Mouse (Mus musculus) right cerebral cortex, postnatal 36 days (tissue): Measurements from ENCODE around the gene Qrich2.
"Not testable (repeated sequence)": the region's sequence is repeated elsewhere in the genome, so short reads cannot be mapped to it uniquely, and the experiment has no call there.

Experiments used
- DNase-seq, 2 experiments: peaks; one replicate each; pipeline ENCODE4 v3.0.0; 2022; ENCODE audit warnings: low spot score in 2 of 2, mixed read lengths in 1 of 2

Gene Qrich2

DNA sequence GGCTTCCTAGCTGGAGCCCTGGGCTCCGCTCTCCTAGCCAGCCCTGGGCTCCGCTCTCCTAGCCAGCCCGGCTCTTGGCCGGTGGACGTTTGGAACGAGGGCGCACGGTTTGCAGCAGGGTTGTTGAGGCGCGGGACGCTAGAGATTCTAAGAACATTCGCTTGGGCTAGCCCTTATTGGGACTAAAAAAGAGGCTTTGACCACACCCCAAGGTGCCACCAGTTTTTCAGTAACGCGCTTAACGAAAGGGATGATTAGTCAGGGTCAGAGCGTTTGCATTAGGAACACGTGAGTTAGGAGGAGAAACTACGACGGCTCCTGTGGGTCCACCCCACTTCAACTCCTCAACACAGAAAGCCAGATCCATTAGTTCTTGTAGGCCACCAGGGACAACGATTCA lies at the start of gene Qrich2:
TSS of gene Qrich2 (minus strand) at position 101 of the 400 bp plus-strand sequence.
- DNase-seq, result no peak

DNA sequence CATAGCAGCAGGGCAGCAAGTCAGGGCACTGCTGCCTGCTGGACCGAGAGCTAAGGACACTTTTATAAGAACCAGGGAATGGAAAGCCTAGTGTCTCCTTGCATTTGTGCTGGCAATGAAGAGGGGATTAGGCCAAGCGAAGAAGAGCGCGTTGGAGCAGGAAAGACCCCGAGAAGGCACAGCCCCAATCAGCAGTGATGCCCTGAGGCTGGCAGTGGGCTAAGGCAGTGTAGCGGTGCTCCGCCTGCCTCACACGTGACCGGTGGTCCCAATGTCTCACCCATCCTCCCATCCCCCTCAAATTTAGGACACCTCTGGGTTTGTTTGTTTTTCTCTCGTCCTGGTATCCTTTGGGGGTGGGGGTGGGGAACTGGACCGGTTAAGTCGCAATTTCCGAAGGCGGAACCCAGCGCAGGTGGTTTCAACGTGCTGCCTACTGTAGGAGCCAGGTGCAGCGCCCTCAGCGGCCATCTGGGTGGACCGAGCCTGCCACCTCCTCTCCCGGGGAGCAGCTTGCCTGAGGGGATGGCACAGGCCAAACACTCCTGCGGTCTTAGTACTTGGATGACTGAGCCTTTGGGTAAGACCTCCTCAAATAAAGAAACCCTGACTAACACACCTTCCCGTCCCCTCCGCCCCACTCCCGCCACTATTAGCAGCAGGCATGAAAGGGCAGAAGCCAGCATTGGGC lies 49.4 kb upstream of the Qrich2 start:
- DNase-seq, result no peak

DNA sequence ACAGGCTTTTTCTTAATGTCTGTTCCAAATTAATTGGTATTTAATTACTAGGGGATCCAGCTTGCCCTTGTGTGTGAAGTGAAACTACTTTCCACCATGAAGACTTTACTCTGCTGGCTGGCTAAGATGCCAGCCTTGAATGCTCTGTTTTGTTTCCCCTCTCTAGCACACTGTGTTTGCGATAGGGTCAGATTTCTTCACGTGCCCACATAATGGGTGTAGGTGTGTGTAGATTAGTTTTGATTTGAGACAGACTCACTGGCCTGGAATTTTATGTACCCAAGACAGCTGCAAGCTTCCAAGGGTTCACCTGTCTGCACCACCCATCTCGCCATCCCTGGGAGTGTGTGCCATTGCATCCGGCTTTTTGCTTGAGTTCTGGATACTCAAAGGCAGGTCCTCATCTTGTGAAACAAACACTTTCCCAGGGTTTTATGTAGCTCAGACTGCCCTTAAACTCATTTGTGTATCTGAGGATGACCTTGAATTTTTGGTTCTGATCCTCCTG lies 47.5 kb upstream of the Qrich2 start:
- no peak for DNase-seq

DNA sequence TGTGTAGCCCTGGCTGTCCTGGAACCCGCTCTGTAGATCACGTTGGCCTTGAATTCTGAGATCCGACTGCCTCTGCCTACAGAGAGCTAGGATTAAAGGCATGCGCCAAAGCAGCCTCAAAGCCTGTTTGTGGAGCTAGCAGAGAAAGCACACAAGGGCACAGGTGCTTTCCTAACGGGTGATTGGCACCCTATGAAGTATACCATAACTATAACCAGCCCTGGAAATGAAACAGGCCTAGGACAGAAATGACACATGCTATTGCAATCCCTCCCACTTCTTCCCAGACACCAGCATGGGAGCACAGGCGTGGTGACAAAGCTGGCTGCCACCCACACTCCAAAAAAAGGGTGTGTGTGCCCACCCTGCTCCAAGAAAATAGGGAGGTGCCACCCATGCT lies 46.9 kb upstream of the Qrich2 start:
- no peak for DNase-seq

DNA sequence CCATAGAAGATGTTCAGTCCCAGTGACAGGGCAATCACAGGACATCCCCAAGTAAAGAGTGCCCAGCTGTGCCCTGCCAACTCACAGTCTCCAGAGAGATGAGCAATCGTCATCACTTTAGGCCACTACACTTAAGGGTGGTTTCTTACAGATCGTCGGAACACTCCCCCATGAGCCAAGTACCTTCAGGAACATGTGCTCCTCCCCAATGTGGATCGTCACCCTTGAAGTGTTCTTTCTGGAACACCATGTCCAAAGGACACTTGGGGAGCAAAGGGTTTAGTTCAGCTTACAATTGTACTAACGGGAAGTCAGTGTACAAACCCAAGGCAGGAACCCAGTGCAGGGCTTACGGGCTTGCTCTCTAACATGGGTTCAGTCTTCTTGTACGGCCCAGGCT lies 46.1 kb upstream of the Qrich2 start:
- no peak for DNase-seq

DNA sequence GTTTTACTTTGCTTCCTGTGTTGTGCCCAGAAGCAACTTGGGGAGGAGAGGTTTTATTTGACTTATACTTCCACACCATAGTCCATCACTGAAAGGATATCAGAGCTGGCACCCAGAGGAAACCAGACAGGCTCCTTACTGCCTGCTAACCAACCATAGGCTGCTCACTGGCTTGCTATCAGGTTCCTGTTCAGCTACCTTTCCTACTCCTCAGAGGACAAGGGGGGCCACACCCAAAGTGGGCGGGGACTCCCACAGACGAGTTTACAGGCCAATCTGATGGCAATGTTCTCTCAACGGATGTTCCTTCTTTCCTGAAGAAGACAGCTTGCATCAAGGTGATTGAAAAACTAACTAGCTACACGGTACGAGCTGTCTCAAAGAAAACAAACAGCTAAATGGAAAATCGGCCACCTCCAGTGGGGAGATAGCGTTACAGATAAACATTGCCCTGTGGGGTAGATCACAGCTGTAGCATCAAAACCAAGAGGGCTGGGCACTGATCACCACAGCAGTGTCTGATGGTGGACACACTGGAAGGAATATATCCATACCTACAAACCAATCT lies 45.3 kb upstream of the Qrich2 start:
- no peak for DNase-seq

DNA sequence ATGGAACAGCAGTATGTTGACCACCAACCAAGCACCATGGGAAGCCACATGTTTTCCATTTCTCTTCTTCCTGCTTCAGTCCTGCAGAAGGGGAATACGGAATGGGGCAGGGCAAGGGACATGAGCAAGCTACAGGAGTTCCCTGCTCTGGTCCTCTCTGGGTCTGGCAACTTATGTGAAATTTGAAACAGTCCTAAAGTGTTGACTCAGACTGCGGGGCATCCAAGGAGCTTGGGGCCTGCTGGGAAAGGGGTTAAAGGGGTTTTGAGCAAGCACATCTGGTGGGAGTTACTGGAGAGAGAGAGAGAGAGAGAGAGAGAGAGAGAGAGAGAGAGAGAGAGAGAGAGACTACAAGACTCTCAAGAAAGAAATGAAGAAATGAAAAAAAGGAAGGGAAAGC lies 42.6 kb upstream of the Qrich2 start:
- DNase-seq, result no peak

DNA sequence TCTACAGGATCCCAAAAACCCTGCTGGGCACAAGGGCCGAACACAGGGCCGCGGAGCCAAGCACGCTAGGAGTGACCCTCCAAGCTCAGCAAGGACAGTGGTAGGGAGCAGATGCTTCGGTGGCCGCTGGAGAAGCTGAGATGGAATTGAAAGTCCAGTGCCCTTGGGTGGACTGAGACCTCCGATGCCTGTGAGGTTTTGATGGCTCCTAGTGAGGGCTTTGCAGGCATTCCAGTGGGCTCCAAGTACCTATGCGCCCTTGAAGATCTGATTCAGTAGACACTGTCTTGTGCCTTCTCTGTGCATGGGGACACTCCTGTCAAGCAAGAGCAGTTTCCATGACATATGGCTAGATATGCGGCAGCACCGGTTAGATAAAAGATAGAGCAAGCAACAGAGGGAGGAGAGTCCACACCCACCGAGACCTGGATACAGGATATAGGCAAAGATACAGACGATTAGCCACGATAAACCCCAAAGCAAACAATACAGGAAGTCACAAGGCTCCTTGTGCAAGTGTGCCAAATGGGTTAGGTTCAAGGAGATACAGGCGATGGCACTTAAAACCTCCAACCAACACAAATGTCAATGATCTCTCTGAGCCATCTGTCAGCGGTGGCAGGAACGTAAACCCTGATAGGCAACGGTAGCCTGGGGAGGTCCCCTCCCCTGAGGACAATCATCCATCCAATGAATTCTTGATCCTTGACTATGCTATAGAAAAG lies 40.3 kb upstream of the Qrich2 start:
- DNase-seq, result no peak

DNA sequence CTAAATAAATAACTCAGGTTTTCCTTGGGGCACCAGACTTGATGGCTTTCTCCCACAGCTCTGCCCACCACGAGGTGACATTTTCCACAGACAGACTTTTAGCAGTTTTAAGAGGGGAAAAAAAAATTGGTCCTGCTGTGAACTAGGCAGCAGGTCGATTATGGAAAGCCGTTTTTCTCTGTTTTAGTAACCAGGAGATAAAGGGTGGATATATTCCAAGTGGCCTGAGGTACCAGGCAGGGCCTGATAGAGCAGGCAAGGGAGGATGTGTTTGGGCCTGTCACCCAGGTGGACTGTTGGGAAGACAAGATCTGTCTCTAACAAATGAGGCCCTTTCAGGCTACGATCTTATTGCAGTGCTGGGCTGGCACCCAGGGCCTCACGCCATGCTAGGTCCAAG lies 39.5 kb upstream of the Qrich2 start:
- DNase-seq, result no peak

DNA sequence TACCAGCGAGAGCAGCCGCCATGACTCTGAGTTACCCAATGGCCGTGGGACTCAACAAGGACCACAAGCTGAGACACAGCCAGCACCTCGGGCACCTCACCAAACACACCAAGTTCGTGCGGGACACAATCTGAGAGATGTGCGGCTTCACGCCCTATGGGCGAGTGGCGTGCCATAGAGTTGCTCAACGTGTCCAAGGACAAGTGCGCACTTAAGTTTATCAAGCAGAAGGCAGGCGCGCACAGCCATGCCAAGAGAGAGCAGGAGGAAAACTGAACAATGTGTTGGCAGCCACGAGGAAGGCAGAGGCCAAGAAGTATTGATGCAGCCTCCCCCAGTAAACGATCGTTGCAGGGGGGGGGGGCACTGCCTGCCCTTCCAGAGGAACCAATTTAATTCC lies 38.5 kb upstream of the Qrich2 start:
- no peak for DNase-seq

DNA sequence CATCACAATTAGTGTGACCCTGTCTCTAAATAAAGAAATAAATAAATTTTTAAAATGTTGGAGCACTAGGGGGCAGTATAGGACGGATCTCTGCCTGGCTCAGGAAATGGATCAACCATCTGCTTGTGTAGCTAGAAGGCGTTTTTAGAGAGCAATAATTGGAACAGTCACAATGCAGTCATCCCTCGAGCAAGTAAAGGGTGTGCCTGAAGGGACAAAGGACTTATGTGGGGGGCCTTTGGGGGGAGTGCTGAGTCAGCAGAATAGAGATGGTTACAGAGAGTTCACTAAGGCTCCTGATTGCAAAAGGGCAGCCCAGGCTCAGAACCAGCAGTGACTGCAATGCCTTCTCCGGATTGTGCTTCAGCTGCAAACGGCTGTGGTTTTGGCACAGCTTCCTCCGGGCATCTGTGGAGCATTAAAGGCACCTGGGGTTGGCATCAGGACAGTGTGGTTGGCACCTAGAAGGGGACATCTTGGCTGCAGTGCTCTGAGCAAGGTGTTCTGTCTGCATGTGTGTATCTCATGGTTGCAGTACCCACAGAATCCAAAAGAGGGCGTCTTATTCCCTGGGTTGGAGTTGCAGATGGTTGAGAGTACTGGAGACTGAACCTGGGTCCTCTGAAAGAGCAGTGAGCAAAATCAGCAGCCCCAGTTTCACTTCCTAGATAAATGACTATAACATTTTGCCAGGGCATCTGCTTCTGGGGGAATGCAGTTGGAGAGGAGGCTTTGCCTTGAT lies 35.1 kb upstream of the Qrich2 start:
- no peak for DNase-seq

DNA sequence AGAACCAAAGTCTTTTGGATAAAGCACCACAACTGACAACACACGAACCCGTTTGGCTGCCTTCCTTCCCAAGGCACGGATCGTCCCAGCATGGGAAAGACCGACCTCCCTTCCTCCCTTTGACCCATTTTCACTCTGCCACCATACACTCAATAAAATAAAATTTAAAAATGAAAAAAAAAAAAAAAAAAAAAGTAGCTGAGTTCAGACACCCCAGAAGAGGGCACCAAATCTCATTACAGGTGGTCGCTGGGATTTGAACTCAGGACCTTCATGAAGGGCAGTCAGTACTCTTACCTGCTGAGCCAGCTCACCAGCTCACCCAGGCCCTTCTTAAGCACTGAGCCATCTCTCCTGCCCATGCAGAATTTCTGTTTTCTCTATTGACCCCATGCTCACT lies 33.0 kb upstream of the Qrich2 start:
- no peak for DNase-seq

DNA sequence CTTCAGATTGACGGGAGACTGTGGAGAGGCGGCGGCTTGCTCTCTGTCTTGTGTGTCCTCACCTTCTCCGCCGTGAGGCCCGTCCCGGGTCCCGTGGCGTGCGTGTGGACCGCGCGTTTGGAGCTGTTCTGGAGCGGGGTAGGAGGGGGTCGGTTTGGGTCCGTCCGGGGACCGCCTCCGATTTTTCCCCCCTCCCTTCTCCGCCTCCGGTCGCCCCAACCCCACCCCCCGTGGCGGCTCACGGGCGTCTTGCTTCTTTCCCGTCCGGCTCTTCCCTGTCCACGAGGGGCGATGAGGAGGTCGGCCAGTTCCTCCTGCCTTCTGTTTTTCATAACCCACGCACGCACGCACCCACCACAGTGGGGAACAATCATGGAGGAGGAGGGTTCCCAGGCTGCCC lies 32.6 kb upstream of the Qrich2 start:
- no peak for DNase-seq

DNA sequence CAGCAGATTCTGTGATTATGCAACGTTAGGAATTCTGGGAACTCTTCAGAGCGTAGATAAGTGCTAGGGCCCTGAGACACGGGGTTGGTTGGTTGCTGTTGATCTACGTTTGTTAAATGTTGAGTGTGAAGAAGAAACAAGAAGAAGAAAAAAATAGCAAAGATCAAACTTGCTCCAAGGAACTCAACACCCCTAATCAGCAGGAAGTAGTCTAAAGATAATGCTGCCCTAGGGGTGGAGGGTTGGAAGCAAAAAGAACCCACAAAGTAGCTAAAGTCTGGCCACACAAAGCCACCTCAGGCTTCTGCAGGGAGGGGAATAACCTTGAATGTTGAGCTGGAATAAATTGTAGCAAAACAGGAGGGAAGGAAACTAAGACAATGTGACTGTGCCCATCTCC lies 31.3 kb upstream of the Qrich2 start:
- DNase-seq, result no peak

DNA sequence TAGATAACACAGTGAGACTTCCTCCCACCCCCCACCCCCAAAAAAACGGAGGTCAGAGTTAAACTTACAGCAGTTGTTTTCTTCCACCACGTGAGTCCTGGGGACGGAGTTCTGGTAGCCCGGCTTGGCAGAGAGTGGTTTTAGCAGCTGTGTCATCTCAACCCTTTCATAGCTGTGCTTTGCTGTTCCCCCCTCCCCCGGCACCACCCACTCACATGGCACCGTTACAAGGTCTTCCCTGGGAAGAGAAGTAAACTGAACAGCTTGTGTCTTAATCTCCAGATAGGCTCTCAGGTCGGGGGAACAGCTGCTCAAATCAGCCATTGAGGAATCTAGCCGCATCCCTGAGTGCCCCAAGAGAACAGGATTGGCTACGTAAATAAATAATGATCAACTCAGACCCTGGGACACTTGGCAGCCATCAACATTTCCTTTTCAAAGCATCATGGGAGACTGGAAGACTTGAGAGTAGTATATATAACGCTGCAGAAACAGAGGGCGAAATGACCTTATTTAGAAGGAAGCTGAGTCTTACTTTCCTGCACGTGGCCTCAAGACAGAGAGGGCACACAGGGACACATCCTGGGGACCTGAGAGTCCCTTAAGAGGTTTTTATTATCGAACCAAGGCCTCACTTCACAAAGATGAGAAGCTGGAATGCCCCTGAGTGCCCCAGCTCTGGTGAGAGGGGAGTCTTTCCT lies 28.6 kb upstream of the Qrich2 start:
- peak; percentile 49 to 69 for DNase-seq

DNA sequence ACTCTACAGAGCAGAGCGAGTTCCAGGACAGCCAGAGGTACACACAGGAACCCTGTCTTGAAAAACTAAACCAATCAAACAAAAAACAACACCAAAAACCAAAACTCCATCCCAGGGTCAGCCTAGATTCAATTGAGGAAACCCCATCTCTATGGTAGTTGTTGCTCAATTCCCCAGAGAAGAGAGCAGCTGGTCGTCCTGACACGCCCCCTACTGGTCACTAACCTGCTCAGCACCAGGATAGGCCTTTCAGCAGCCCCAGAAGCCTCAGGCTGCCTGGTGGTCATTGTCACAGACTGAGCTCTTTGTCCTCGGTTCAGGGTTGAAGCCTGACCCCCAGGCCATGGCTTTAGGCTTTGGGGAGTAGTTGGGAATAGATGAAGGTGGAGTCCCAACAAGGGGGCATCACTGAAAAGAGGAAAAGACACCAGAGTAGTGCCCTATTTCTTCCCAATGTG lies 27.8 kb upstream of the Qrich2 start, which contains the start of gene Prpsap1:
TSS of gene Prpsap1 (minus strand) at position 408 of the 458 bp plus-strand sequence.
- DNase-seq, result no peak

DNA sequence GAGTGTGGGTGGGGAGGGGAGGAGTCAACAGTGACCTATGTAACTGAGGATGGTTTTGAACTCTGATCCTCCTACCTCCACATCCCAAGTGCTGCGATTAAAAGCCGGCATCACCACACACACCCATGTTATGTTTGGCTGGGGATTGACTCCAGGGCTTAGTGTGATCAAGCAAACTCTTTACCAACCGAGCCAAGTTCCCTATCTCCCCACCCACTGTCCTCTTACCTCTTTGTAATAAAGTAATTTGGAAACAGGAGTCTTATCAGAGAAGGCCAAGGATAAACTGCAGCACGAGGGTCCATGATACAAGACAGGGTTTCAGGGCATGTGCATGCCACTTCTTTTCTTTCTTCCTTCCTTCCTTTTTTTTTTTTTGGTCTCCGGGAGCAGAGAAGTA lies 27.1 kb upstream of the Qrich2 start:
- no peak for DNase-seq

DNA sequence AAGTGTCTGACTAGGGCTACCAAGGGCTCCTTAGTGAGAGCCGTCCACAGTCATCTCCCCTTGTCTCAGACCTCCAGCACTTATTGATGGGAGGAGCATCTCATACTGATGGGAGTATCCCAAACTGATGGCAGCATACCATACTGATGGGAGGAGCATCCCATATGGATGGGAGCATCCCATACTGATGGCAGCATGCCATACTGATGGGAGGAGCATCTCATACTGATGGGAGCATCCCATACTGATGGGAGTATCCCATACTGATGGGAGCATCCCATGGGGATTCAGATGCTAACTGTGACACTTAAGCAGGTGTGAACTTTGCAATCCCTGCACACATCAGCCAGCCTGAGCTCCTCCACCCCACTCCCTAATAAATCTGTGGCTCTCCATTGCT lies 26.5 kb upstream of the Qrich2 start:
- not testable (repeated sequence) for DNase-seq

DNA sequence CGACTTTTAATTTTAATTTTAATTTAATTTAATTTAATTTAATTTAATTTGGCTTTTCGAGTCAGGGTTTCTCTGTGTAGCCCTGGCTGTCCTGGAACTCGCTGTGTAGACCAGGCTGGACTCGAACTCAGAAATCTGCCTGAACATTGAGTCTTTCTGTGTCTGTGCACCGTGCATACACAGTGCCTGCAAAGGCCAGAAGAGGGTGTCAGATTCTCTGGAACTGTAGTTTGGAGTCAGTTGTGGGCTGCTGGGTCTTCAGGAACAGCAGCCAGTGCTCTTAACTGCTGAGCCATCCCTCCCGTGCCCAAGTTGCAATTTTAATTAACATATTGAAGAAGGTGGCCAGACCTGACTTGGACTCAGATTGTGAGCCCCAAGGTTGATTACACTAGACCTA lies 25.3 kb upstream of the Qrich2 start:
- no peak for DNase-seq

DNA sequence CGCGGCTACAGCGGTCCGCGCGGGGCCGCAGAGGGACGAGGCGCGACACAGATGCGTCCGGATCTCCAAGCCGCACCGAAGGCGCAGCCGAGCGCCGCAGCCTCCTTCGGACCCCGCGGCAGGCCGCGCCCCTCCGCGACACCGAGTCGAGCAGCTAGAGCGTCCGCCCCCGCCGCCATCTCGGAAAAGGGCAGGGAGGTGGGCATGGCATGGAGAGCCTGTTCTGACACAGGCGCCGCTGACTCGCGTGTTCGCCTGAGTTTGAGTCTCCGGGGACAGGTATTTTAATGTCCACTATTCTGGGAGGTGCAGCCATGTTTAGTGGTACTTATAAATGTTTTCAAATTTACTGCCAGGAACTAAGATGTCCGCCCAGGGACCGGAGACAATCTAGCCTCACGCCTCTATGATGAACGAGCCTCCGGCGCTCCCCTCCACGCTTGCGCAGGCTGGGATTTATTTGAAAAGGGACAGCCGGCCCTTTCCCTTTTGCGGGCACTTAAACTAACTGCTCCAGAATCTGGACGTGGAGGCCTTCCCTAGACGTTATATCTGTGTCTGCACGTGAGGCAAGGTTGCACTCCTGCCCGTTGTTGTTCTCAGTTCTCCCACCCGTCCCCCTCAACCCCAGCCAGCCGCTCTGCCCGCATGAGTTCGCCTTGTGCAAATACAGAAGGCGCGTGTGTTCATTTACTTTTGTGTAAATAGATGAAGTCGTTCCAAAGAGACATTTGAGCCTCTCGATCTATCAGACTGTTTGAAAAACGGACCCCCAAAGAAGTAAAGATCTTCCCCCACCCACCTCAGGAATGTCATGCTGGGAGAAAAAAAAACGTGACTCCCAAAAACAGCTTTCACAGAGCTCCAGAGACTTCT lies 24.4 kb upstream of the Qrich2 start:
- DNase-seq, result peak; percentile 71 to 78
